Mouse (Mus musculus) cerebellum, adult 11 months (tissue): ENCODE results near the gene Pde4c.
A peak's percentile ranks its signal among the peaks of the same experiment; 100 is the strongest.

Experiments
- DNase-seq: peaks from one replicate; pipeline ENCODE4 v3.0.0; 2022

The Pde4c gene

DNA sequence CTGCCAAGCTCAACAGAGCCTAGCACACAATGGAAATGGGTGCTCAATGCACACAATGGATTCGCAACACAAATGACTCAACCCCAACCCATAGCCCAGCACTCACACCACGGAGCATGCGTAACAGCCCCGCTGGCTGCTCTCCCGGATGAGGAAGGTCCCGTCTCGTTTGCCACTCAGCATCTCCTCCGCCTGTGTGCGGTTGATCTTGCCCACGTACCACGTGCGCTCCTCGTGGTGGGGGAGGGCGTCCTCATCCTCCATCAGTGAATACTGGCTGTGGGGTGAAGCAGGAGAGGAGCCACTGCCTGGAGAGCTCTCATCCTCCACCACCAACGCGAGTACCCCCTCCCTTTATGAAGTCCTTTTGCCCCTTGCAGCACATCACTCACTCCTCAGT is 45.4 kb downstream of the Pde4c start:
- DNase-seq: no peak

DNA sequence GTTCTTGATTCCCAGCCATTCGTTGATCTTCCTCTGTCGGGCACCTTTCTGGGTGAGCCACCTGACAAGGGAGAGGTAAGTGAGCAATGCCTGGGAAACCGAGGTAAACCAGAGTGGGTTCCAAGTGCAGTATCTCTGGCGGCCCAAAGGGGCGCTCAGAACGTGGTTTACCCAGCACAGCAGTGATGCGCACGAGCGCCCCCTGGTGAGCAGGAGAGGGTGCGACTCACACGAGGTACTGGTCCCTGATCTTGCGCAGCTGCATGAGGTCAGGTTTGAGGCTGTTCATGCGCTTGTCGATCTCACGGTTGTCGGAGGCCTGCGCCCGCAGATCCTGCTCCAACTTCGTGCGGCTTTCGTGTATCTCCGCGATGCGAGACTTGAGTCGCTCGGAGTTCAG is 45.8 kb downstream of the Pde4c start:
- DNase-seq: peak; percentile 92

DNA sequence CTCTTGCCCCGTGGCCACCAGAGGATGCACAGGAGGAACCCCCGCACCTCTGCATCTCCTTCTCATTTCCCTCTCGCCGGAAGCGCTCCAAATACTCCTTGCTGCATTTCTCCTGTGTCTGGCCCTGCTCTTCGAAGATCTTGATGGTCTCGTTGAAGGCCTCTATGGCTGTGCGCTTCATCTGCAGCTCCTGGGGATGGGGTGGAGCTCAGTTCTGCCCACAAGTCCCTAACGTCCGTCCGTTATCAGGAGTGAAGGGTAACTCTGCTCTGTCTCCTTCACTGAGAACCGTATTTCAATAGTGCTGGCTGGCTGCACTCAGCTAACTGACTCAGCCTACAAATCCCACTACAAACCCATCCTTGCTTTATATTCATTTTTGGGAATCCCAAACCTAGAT is 46.3 kb downstream of the Pde4c start:
- no peak for DNase-seq

DNA sequence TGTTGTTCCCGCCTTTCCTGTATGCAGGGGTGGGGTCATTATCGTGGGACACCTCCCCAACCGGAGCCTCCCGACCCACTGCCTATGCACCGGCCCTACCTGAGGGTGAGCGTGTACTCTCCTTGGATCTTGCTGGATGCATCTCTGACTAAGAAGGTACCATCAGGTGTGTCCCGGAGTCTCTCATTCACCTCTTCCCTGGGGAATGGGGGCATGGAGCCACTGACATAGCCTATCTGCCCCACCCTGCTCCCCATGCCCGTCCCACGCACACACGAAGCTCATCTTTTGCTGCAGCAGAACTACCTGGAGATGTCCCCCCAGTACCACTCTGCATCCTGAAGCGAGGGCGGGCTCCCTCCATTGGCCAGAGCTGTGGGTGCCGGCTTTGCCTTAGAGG is 47.2 kb downstream of the Pde4c start:
- DNase-seq: no peak

DNA sequence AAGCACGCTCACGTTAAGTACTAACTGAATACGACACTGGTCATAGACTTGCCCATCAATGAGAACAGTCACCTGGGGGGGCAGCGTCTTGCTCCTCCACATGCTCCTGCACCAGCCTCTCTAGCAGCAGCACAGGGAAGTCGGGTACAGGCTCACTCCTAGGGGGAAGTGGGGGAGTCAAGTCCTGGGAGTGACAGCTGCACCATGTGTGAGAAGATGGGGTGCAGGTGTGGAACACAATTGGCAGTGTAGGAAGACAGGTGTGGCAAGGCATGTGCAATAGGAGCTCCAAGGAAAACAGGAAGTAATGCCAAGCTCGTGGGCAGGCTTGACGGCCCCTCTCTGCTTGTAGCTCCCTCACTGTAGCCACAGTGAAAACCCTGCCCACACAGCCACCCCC is 47.7 kb downstream of the Pde4c start:
- no peak for DNase-seq

DNA sequence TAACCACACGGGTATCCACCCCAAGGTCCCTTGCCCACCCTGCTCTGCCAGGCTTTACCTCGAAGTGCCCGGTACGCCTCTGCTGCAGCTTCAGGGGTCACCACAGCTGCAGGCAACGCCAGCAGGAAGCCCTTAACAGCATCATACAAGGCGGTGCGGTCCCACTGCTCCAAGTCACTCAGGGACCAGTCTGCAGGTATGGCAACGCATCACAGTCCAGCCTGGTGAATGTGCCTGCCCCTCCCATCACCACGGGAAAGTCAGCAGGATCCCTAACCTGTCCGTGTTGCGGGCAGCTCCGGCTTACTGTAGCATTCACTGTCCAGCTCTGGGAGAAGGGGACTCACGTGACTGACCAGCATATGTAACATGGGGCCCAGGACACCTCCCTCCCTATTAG is 48.6 kb downstream of the Pde4c start:
- no peak for DNase-seq

DNA sequence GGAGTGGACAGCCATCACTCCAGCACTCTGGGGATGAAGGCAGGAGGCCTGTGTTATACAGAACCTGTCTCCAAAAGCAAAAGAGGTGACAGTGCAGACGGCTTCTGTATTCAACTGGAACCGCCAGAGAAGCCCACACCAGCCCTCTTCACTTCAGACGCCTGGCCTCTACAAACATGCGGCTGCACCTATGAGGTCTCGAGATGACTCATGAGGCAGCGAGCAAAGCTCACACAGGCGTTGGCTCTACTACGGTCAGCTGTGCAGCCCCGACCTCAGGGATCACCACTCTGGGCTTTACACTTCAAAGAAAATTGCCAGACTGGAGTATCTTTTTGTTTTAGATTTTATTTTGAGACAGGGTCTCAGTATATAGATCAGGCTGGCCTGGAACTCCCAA is 49.4 kb downstream of the Pde4c start:
- no peak for DNase-seq

DNA sequence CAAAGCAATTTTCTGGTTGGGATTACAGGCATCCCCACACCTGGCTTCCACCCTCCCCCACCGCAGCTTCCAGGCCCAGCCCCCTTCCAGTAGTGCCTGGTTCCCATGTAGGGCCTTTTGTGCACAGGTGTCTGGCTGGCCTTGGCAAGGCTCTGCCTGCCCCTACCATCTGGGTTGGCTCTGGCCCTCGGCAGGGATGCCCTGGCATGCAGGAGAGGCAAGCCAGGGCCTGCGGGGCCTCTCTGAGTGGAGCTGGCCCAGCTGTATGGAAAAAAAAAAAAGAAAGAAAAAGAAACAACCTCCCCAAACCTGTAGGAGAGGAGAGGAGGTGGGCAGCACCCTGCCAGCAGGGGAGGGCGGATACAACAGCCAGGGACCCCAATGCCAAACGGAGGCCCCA is 49.9 kb downstream of the Pde4c start:
- peak; percentile 74 for DNase-seq

DNA sequence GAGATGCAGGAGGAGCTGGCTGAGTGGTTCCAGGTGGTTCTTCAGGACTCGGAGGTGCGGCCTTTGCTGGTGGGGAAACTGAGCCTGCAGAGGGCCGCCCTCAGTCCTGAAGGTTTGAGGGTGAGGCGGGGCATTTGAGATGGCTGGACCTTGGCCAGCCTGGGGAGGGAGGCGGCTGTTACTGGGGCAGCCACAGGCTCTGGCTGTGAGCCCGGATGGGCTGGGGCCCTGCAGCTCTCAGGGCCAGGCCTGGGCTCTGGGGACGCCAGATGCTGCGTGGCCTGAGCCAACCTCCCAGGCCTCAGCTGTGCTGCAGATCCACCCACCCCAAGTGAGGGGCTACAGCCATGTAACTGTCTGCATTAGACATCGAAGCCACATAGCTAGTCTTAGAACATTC is 50.3 kb downstream of the Pde4c start:
- DNase-seq: peak; percentile 80

DNA sequence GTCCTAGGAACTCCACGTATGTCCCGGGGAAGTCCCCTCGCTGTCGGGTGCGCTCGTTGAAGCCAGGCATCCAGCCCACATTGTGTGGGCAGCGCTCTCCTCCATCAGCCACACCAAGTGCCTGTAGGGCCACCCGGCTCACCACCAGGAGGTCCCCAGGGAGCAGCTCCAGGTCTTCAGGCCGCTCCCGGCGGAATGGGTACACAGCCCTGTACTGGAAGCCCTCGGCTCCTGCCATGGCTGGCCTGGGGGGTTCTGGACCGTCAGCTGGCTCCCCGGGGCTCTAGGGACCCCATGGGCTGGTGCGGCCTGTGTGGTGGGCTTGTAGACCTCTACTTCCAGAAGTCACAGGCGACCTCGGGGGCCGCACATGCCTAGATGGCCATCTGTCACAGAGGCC is 51.2 kb downstream of the Pde4c start:
- no peak for DNase-seq

DNA sequence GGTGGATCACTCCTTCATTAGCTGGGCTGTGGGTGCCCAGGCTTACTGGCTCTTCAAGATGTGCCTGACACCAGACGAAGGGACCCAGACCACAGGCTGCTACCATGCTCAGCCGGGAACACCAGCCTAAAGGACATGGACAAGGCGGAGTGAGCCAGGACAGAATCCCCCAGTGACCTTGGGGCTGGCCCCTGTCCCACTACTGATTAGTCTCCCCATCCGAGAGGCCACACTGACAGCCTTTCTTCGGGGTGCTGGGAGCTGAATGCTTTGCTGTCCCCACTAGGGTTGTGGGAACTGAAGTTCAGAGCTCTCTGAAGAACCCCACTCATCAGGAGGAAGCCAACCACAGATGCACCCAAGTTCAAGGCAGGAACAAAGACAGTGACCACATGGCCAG is 51.7 kb downstream of the Pde4c start:
- DNase-seq: no peak

DNA sequence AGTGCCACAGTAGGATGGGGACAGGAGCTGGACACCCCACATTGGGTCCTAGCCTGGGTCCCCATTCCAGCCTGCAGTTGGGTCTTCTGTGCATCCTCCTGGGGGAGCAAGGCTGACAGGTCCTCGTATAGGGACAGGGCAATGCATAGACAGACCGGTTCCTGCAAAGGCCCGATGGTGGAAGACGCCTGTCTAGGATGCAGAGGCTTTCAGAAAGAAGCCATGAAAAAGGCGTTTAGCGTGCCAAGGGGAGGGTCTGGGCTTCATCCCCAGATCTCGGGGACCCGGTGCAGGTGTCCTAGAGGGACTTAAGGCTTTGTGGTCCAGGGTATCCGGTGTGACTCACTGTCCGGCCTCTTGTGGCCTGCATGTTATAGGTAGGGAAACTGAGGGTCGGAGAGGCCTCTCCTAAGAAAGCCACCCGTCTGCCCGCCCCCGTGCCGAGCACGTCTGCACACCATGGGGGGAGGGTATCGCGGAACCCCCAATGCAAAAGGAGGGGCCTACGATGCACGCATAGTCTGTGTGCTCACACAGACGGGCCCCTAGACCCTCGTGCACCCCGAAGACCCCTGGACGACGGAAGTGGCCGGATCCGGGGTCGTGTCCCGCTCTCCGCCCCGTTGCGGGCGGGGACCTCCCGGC is 52.5 kb downstream of the Pde4c start:
- DNase-seq: no peak

DNA sequence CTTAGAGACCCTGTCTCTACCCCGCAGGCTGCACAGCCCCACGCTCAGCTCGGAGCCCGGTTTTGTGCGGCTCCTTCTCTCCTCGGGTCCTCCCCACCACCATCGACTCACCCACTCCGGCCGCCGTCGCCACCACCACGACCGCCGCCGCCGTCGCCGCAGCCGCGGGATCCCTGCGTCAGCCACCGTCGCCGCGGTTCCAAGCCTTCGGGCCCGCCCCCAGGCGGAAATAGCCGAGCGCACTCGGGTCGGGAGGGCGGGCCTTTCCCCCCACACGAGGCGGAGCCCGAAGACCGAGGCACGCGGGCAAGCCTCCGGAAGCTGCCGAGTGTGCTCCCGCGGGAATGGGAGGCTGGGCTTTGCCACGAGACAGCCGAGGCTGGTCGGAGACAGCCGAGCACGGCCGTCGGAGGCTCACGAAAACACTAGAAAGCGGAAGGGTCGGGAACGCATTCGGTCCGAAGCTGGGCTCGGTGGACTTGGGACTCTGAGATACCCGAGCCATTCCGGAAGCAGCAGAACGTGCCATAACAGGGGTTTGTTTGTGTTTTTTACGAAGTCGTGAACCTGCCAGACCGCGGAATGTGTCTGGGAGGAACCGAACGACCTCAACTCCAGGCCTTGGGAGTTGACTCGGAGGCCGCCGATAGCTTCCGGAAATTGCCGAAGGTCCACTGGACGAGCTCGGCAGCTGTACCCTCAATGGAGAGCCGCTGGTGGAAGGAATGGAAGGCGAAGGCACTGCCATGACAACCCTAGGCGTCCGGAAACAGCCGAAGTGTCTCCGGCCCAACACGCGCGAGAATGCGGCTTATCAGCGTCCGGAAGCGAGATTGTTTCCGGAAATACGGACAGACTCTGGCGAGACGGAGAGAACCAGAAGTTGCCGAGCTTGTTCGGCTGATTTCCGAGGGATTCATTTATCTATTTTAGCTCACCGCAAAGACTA is 53.2 kb downstream of the Pde4c start, which contains the start of gene Pik3r2:
TSS of gene Pik3r2 (minus strand) at position 218 of the 949 bp plus-strand sequence.
- DNase-seq: peak; percentile 97

DNA sequence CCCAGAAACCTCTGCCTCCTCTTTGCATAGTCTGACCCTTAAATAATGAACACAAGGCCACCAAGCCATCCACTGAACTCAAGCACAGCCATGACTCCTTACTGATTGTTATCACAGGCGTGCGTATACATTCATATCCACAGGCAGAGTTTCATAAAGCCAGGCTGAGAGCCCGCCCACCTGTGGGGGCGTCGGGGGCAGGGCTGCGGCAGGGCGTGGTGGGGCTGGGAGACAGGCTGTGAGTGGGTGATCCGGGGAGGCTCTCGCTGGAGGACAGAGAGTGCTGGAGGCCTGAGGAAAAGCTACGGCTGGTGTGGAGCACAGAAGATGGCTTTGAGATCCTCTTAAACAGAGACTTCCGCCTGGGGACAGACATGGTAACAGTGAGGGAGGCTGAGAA is 56.6 kb downstream of the Pde4c start:
- no peak for DNase-seq

DNA sequence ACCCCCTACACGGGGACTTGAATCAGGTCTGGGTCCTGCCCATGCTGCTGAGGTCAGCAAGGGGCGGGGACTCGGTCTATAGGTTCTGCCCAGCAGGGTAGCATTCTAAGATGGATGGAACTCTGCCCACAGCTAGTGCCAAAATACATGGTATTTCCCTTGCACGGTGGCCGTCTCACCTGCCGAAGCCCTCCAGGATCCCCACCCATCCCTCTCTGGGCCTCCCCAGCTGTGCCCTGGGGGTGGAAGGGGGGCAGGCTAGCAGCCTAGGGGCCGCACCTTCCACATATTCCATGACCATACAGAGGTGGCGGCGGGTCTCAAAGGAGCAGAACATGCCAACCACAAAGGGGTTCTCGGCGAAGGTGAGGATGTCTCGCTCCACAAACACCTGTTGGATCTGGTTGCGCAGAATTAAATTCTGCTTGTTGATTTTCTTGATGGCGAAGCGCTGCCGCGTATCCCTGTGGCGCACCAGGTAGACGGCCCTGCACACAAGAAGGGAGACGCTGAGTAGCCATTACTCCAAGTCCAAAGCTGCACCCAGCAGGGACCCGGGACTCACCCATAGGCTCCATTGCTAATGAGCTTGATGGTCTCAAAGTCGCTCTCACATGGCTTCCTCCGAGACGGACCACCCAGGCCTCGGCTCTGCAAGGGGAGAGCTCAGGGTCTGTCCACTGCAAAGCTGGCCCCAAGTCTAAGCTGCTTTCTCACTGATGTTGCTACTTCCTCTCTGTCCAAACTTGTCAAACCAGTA is 63.0 kb downstream of the Pde4c start:
- DNase-seq: peak; percentile 35

DNA sequence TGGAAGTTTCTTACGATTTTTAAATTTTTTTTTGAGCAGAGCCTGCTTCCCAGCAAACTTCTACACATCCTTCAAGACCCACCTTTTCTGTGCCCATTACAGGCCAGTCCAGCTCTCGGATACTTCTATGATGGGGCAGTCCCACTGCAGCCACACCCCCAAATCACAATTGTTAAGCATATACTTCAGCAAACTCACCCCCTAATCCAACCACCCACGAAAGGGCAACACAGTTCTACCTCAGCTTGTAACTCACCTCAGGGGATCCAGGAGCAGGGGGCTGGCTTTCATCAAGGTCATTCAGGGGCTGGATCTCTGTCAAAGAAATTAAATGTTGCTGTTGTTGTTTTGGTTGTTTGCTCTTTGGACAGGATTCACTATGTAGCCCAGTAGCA is 63.5 kb downstream of the Pde4c start:
- DNase-seq: peak; percentile 27

DNA sequence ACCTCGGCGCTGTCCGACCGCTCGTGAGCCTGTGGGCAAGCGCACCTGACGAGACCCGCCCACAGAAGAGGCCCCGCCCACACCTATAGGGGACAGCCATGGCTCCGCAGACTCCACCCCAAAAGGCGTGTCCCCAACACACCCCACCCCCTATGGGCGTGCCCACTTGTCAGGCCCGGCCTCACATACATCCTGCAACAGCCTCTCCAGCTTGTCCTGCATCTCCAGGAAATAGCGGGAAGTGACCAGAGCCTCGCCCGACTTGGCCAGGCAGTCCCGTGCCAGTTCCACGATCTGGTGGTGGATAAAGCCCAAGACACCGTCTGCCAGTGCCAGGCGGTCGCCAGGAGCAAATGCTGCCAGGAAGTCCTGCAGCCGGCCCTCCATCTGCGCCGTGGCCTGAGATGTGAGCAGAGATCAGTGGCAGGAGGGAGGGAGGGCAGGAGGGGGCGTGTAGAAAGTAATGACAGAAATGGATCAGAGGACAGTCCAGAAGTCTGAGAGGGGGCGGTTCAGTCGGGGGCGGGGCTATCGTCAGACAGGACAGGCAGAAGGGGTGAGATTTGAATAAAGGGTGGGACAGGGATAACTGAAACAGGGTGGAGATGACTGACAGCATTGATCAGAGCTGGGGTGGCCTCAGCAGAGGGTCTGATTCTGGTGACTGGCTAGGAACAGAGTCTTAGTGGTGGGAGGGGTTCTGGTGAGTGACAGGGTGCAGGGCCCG is 64.6 kb downstream of the Pde4c start:
- peak; percentile 89 for DNase-seq

DNA sequence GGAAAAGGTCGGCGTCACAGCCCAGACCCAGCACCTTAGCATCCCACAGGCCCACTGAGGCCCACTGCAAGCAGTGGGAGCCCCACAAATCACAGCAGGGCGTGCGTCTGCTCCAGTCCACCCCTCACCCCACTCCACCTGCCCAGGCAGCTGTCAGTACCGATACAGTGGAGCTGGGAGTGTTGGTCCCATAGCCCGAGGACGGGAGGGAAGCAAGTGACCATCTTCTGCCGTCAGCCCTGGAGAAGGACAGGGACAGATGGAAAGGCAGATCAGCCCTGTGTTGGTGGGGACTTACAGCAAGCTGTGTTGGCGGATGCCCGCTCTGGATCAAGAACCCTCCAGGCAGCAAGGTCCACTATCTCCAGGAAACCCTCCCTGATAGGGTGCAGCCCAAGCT is 65.5 kb downstream of the Pde4c start:
- peak; percentile 35 for DNase-seq

DNA sequence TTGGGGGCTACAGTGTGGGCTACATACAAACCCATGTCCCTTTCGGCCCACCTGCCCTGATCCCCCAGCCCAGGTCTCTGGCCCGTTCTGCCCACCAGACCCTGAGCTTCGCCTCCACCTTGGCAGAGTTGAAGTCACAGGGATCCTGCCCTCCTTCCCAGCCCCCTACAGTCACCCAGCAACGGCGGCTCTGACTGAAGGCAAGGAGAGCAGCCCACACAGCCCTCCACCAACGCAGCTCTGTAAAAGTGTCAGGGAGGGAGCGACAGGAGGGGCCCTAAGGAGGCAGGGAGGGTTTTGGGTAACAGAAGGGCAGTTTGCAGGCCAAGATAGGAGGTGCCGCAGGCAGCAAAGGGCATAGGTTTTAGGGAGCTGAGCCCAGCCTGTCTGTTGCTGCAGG is 67.3 kb downstream of the Pde4c start:
- DNase-seq: peak; percentile 29

DNA sequence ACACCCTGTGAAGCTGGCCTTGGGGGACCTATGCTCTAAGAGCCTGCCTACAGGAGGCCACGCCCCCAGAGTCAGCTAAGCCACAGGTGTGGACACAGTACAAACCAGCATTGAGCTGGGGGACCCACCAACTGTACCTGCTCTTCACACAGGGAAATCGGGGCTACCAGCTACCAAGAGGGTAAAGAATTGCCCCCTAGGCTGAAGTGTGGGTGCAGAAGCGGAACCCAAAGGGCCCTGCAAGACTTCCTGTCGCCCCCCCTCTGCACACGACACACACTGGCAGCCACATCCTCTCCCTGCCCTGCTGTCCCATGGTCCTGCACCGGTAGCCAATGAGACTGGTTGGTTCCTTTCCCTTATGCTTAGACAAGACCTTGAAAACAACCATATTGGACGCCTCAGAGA is 67.8 kb downstream of the Pde4c start:
- no peak for DNase-seq

DNA sequence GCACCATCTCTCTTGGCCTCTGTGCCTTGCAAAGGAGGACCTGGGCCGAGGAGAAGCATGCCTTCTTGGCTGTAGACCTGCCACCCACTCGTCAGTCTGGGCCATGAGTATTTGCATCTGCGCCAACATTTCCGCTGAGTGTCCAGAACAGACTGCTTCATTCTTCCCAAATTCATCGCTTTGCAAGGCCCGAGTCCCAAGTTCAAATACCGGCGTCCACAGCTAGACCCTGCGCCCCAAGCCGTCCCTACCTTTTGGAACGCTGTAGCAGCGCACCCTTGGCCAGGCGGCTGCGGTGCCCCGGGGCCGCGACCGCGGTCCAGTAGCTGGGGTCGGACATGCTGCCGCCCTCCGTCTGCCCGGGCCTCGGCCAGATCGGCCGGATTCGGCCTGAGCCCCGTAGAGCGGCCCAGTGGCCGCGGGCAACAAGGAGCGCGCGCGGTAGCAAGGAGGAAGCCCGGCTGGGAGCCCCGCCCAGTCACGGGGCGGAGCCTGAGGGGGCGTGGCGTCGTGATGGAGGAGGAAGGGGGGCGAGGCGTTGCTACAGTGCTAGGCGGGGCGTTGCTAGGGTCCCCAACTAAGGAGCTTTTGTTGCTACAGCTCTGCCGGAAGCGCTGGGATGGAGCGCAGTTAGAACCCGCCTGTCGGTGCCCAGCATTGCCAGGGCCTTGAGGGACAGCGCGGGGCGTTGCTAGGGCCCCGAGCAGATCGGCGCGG is 68.6 kb downstream of the Pde4c start:
- peak; percentile 89 for DNase-seq

DNA sequence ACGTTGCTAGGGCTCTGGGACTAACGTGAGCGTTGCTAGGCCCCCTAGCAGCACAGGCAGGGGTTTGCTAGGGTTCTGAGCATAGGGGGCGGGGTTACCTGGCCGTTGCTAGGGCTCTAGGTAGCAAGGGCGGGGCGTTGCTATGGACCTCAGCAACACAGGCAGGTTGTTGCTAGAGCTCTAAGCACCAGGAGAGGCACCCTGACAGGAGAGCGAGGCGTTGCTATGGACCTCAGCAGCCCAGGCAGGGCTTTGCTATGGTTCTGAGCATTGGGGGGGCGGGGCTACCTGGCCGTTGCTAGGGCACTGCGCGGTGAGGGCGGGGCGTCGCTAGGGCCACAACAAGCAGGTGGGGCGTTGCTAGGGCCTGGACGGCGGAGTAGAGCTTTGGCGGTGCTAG is 69.2 kb downstream of the Pde4c start:
- DNase-seq: peak; percentile 73
